Mouse (Mus musculus): Measurements from ENCODE around the gene Minos1. TPM values are rescaled to one million over a fixed set of nuclear protein-coding genes. Genes with fewer than 3 reads are reported as not detected.
A peak's percentile ranks its signal among the peaks of the same experiment; 100 is the strongest.

The Minos1 gene
- polyA plus RNA-seq, 1 experiment from 2014 or later, result 818 TPM

DNA sequence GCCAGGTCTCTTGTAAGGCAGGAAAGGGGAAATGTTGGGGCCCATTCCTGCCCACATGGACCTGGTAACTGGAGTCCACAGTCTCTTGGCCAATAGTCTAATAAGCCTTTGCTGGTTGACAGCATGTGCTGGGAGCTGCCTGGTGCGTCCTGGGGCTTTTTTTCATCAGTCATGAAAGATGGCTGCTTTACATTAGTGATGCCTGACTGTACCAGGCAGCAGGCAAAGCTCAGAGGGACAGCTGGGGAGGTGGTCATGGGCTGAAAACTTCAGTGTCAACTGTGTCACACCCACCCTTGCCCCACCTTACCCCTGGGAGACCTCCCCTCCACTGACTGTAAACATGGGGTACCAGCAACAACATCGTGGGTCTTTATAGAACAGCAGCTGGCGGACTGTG, 75.2 kb downstream of the Minos1 start:
- no peak for ATAC-seq (replicated peaks; ENCODE audit: insufficient number of reproducible peaks, insufficient read depth, low FRiP score, low read depth)
- 79% methylated on average over 3 of the region's 3 CpGs for WGBS
- Histone ChIP-seq H3K27me3 (peaks cover 3% of the 10 kb centered on the region; the same call in 1 of the 2 replicates), H3K9me3 (replicated peaks) (no peaks in the 10 kb centered on the region), H3K36me3 (no peaks in the 10 kb centered on the region), H3K4me1 (replicated peaks) (peaks cover 16% of the 10 kb centered on the region), H3K27ac (no peak overlapping the region), H3K9ac (no peak overlapping the region), H3K4me3 (no peak overlapping the region), H3K4me2 (no peak overlapping the region)

DNA sequence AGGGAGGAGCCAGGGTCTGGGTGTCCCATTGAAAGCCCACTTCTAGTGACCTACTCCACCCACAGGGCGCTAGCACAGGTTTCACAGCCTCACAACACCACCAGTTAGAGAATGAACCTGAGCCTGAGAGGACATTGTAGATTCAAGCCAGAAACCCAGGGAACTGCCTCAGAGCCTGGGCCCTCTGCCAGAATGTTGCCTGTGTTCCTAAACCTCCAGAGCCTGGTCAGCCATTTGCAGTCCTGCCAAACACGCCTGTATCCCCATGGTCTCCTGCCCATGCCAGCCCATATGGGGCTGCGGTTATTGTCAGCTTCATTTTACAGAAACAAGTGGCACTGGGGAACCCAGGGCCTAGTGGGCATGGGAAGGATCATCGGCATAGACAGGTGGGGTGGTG, 75.6 kb downstream of the Minos1 start:
- Histone ChIP-seq H3K4me1 (replicated peaks) (peaks cover 16% of the 10 kb centered on the region), H3K9ac (no peak overlapping the region), H3K4me2 (no peak overlapping the region), H3K4me3 (no peak overlapping the region), H3K36me3 (no peaks in the 10 kb centered on the region), H3K9me3 (replicated peaks) (no peaks in the 10 kb centered on the region), H3K27me3 (peaks cover 3% of the 10 kb centered on the region; the same call in 1 of the 2 replicates), H3K27ac (no peak overlapping the region)
- 77% methylated on average over 4 of the region's 4 CpGs for WGBS
- no peak for ATAC-seq (replicated peaks; ENCODE audit: insufficient number of reproducible peaks, insufficient read depth, low FRiP score, low read depth)

DNA sequence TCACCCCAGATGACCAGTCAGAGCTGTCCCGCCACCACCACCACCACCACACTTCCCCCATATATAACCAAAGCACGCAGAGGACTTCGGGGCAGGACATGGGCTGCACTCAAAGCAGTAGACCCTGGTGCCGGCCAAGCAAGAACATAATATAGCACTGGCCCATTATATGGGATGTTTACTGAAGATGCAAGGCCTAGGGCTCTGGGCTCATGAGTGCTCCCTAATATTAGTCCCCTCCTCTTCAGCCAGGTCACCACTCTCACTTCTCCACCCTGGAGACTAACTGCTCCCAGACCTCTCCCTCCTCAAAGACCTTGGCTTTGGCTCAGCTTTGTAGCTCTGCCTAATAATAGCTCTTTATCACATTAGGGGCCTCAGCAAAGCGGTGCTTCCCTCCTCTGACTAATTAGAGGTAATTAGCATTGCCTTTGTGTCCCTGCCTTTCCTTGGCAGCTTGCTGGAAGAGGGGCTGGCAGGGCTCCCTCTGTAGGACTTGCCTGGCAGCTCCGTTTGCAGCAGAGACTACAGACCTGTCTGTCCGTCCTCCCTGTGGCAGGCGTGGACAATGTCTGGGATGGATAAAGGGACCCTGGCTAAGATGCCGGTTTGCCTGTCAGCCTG, 76.5 kb downstream of the Minos1 start:
- Histone ChIP-seq H3K9ac (no peak overlapping the region), H3K4me2 (0 out of 2 replicates have a peak overlapping the region, but pooled peaks have one; percentile 6), H3K9me3 (replicated peaks) (no peaks in the 10 kb centered on the region), H3K27ac (peak overlapping the region; percentile 15; the same call in 1 of the 2 replicates), H3K36me3 (no peaks in the 10 kb centered on the region), H3K4me1 (replicated peaks) (peaks cover 16% of the 10 kb centered on the region), H3K4me3 (no peak overlapping the region), H3K27me3 (no peaks in the 10 kb centered on the region)
- ATAC-seq (replicated peaks; ENCODE audit: insufficient number of reproducible peaks, insufficient read depth, low FRiP score, low read depth), result peak; percentile 25; the same call in 1 of the 2 replicates
- WGBS, result 40% methylated on average over 9 of the region's 9 CpGs

DNA sequence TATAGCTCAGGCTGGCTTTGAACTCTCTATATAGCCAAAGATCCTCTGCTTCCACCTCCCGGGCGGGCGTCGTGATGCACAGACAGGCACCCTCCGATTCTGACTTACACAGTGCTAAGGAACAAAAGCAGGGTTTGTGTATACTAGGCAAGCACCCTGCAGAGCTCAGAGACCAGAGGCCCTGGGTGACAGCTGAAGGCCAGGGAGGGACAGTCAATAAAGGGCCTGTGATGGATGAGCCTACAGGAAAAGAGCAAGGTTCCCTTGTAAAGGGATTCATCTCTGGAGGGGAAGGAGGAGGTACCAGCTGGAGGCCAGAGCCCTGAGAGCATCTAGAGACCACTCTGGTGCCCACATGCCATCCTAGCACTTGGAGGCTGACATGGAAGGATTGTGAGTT, 77.5 kb downstream of the Minos1 start:
- Histone ChIP-seq H3K9me3 (replicated peaks) (no peaks in the 10 kb centered on the region), H3K4me3 (no peak overlapping the region), H3K4me2 (no peak overlapping the region), H3K9ac (no peak overlapping the region), H3K4me1 (replicated peaks) (peaks cover 16% of the 10 kb centered on the region), H3K36me3 (no peaks in the 10 kb centered on the region), H3K27me3 (no peaks in the 10 kb centered on the region), H3K27ac (no peak overlapping the region)
- whole genome bisulfite sequencing, result 66% methylated on average over 5 of the region's 5 CpGs
- ATAC-seq (replicated peaks; ENCODE audit: insufficient number of reproducible peaks, insufficient read depth, low FRiP score, low read depth), result no peak

DNA sequence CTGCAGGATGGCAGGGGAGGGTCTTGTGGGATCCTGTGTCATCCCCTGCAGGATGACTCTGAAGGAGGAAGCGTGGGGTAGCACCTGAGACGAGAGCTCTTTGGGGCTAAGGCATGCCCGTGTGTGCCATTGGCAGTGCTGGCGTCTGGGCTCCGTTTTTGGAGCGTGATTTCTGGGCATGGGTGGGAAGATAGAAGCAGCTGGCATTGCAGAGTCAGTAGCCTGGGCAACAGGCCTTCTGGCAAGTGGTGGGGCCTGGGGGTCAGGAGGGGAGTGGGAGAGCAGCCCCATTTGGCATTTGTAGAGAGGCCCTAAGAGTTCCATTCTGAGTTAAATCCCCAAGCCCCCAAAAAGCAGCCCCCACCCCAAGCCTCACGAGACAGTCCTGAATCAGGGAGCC, 78.1 kb downstream of the Minos1 start:
- Histone ChIP-seq H3K9me3 (replicated peaks) (no peaks in the 10 kb centered on the region), H3K4me3 (no peak overlapping the region), H3K4me2 (no peak overlapping the region), H3K9ac (no peak overlapping the region), H3K27ac (no peak overlapping the region), H3K27me3 (no peaks in the 10 kb centered on the region), H3K4me1 (replicated peaks) (peaks cover 16% of the 10 kb centered on the region), H3K36me3 (no peaks in the 10 kb centered on the region)
- ATAC-seq (replicated peaks; ENCODE audit: insufficient number of reproducible peaks, insufficient read depth, low FRiP score, low read depth), result no peak
- WGBS, result 84% methylated on average over 7 of the region's 7 CpGs

Other genes starting within 250 kb of the Minos1 start
- gene Otud3, start 217.2 kb downstream of the Minos1 start, polyA plus RNA-seq (2015; fragmentation: Nextera tagmentation; extraction: Ambion mirVana), result 2.6 and 3.3 TPM in 2 replicates
- gene Rnf186, start 164.0 kb downstream of the Minos1 start, polyA plus RNA-seq (2015; fragmentation: Nextera tagmentation; extraction: Ambion mirVana), result 0.13 and 0.29 TPM in 2 replicates
- gene Tmco4, start 158.2 kb downstream of the Minos1 start, polyA plus RNA-seq (2015; fragmentation: Nextera tagmentation; extraction: Ambion mirVana), result 6.9 and 7.1 TPM in 2 replicates
- not detected in 2 replicates for gene Htr6, start 55.5 kb downstream of the Minos1 start, polyA plus RNA-seq (2015; fragmentation: Nextera tagmentation; extraction: Ambion mirVana)
- 21.4 and 34.5 TPM in 2 replicates for gene Nbl1, start 38.1 kb downstream of the Minos1 start, polyA plus RNA-seq (2015; fragmentation: Nextera tagmentation; extraction: Ambion mirVana)
- 363 and 375 TPM in 2 replicates for gene Capzb, start 61.8 kb upstream of the Minos1 start, polyA plus RNA-seq (2015; fragmentation: Nextera tagmentation; extraction: Ambion mirVana)
- 6.8 and 9.6 TPM in 2 replicates for gene Pqlc2, start 179.6 kb upstream of the Minos1 start, polyA plus RNA-seq (2015; fragmentation: Nextera tagmentation; extraction: Ambion mirVana)
- gene Akr7a5, start 179.6 kb upstream of the Minos1 start, polyA plus RNA-seq (2015; fragmentation: Nextera tagmentation; extraction: Ambion mirVana), result 58.1 and 76.7 TPM in 2 replicates
- 59.4 and 78.8 TPM in 2 replicates for gene Mrto4, start 221.5 kb upstream of the Minos1 start, polyA plus RNA-seq (2015; fragmentation: Nextera tagmentation; extraction: Ambion mirVana)
- 35.4 and 40.1 TPM in 2 replicates for gene Emc1, start 221.5 kb upstream of the Minos1 start, polyA plus RNA-seq (2015; fragmentation: Nextera tagmentation; extraction: Ambion mirVana)
- 49.1 and 65.6 TPM in 2 replicates for gene Ubr4, start 221.5 kb upstream of the Minos1 start, polyA plus RNA-seq (2015; fragmentation: Nextera tagmentation; extraction: Ambion mirVana)